Mouse (Mus musculus): ENCODE results near the gene Zbtb43. TPM values are rescaled to one million over a fixed set of nuclear protein-coding genes. Genes with fewer than 3 reads are reported as not detected.

Zbtb43 gene
- total RNA-seq (2014; rRNA removed) (32.2 and 46.5 TPM in 2 replicates), polyA plus RNA-seq (2015; fragmentation: Nextera tagmentation; extraction: Ambion mirVana) (19.2 and 24.4 TPM in 2 replicates)

DNA sequence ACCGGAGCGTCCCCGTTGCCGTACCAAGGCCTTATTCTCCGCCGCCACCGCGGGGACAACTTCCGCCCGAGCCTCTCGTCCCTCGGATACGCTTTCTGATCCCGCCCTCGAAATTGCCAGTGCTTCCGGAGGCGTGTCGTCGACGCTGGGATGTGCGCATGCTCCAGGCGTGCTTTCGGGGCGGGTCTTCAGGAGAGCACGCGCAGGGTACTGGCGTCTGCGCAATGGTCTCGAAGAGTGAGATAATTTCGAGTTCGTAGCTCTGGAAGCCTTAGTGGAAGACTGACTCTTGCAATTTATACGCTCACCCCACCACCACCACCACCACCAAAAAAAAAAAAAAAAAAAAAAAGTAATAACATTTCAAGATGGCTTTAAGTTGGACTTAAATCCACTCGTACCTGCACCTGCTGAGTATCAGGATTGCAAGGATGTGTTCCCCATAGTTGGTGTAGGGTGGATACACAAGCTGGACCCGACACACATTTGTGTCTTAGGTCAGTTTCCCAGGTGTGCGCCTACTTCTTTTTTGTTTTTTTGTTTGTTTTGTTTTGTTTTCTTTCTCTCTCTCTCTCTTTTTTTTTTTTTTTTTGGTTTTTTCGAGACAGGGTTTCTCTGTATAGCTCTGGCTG is at the start of gene Zbtb43:
Gene Zbtb43 (minus strand): TSS at position 94 of the 632 bp plus-strand sequence.
- H3K36me3 ChIP-seq (ENCODE audit: insufficient read depth): peaks cover 8% of the 10 kb centered on the region; the same call in 1 of the 2 replicates
- 5% methylated on average over 36 of the region's 36 CpGs for WGBS
- H3K9ac ChIP-seq: peak within 1 kb of the TSS; percentile 89
- no peaks in the 10 kb centered on the region for H3K27me3 ChIP-seq (ENCODE audit: insufficient read depth, low read length)
- peak within 1 kb of the TSS; percentile 87 for H3K4me3 ChIP-seq (ENCODE audit: low read depth, low read length)
- no peaks in the 10 kb centered on the region for H3K9me3 ChIP-seq (ENCODE audit: low read length)
- H3K27ac ChIP-seq (ENCODE audit: low read depth, low read length): peak within 1 kb of the TSS; percentile 70
- H3K4me2 ChIP-seq (ENCODE audit: low read depth): peak within 1 kb of the TSS; percentile 78
- ATAC-seq: peak; percentile 99
- no peak for TF ChIP-seq CTCF (IDR thresholded peaks at IDR 0.05; ENCODE audit: low read depth)
- peak; percentile 98 for DNase-seq
- H3K4me1 ChIP-seq (ENCODE audit: insufficient read depth): peaks cover 15% of the 10 kb centered on the region

GRCm38 (mm10) chr2:33515856-33516255 is 47.5 kb upstream of the Zbtb43 start:
- Histone ChIP-seq H3K4me1 (ENCODE audit: insufficient read depth) (no peaks in the 10 kb centered on the region), H3K36me3 (ENCODE audit: insufficient read depth) (no peaks in the 10 kb centered on the region), H3K27ac (ENCODE audit: low read depth, low read length) (no peak overlapping the region), H3K4me2 (ENCODE audit: low read depth) (no peak overlapping the region), H3K9me3 (ENCODE audit: low read length) (no peaks in the 10 kb centered on the region), H3K4me3 (ENCODE audit: low read depth, low read length) (no peak overlapping the region), H3K27me3 (ENCODE audit: insufficient read depth, low read length) (no peaks in the 10 kb centered on the region), H3K9ac (no peak overlapping the region)
- ATAC-seq: no peak
- 75% methylated on average over 19 of the region's 19 CpGs for WGBS
- no peak for TF ChIP-seq CTCF (IDR thresholded peaks at IDR 0.05; ENCODE audit: low read depth)
- no peak for DNase-seq

DNA sequence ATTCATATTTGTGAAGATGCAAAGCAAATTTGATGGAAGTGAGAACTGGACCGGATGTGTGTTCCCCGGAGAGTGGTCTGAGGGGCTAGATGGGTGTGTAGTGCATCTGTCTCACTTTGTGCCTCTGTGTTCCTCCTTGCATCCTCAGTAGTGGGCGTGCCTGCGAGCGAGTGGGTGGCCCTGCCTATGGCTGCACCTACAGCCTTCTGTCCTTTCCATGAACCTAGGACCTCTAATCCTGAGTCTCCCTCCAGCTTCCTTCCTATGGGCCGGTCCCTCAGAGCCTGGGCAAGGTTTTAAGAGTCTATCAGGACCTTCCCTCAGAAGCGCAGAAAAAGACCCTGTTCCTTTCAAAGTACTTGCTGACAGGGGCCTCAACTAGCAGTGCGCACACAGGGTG is 47.1 kb upstream of the Zbtb43 start:
- H3K4me1 ChIP-seq (ENCODE audit: insufficient read depth): no peaks in the 10 kb centered on the region
- H3K4me3 ChIP-seq (ENCODE audit: low read depth, low read length): no peak overlapping the region
- H3K9me3 ChIP-seq (ENCODE audit: low read length): no peaks in the 10 kb centered on the region
- DNase-seq: no peak
- no peak overlapping the region for H3K4me2 ChIP-seq (ENCODE audit: low read depth)
- H3K27ac ChIP-seq (ENCODE audit: low read depth, low read length): no peak overlapping the region
- WGBS: 90% methylated on average over 8 of the region's 8 CpGs
- H3K27me3 ChIP-seq (ENCODE audit: insufficient read depth, low read length): no peaks in the 10 kb centered on the region
- ATAC-seq: no peak
- no peak for TF ChIP-seq CTCF (IDR thresholded peaks at IDR 0.05; ENCODE audit: low read depth)
- H3K9ac ChIP-seq: no peak overlapping the region
- H3K36me3 ChIP-seq (ENCODE audit: insufficient read depth): no peaks in the 10 kb centered on the region

GRCm38 (mm10) chr2:33510791-33511190 is 42.4 kb upstream of the Zbtb43 start:
- H3K9me3 ChIP-seq (ENCODE audit: low read length): no peaks in the 10 kb centered on the region
- H3K4me1 ChIP-seq (ENCODE audit: insufficient read depth): no peaks in the 10 kb centered on the region
- no peak for TF ChIP-seq CTCF (IDR thresholded peaks at IDR 0.05; ENCODE audit: low read depth)
- H3K36me3 ChIP-seq (ENCODE audit: insufficient read depth): no peaks in the 10 kb centered on the region
- DNase-seq (no peak), ATAC-seq (no peak)
- no peaks in the 10 kb centered on the region for H3K27me3 ChIP-seq (ENCODE audit: insufficient read depth, low read length)
- H3K27ac ChIP-seq (ENCODE audit: low read depth, low read length): no peak overlapping the region
- H3K9ac ChIP-seq: no peak overlapping the region
- H3K4me2 ChIP-seq (ENCODE audit: low read depth): no peak overlapping the region
- H3K4me3 ChIP-seq (ENCODE audit: low read depth, low read length): no peak overlapping the region
- WGBS: 97% methylated on average over 1 of the region's 1 CpGs

DNA sequence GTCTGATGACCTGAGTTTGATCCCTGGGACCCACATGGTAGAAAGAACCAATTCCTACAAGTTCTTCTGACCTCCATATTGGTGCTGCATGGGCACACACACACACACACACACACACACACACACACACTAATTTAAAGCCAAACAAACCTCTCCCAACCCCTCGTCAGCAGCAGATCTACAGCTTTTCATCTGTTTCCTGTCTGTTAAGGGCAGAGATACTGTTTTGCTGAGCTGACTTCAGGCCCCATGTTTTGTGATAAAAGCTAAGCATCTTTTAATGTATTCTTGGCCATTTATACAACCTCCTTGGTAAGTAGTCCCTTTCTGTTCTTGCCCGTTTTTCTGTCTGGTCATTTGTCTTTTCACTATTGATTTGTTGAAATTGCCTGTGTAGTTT is 34.2 kb upstream of the Zbtb43 start:
- ATAC-seq (no peak), DNase-seq (no peak)
- Histone ChIP-seq H3K4me1 (ENCODE audit: insufficient read depth) (no peaks in the 10 kb centered on the region), H3K27me3 (ENCODE audit: insufficient read depth, low read length) (no peaks in the 10 kb centered on the region), H3K27ac (ENCODE audit: low read depth, low read length) (no peak overlapping the region), H3K36me3 (ENCODE audit: insufficient read depth) (no peaks in the 10 kb centered on the region), H3K9ac (no peak overlapping the region), H3K4me2 (ENCODE audit: low read depth) (no peak overlapping the region), H3K4me3 (ENCODE audit: low read depth, low read length) (no peak overlapping the region), H3K9me3 (ENCODE audit: low read length) (peaks cover 11% of the 10 kb centered on the region; the same call in 1 of the 2 replicates)
- 35% methylated on average over 2 of the region's 2 CpGs for WGBS
- no peak for TF ChIP-seq CTCF (IDR thresholded peaks at IDR 0.05; ENCODE audit: low read depth)

GRCm38 (mm10) chr2:33498280-33498679 is 29.9 kb upstream of the Zbtb43 start:
- Histone ChIP-seq H3K27me3 (ENCODE audit: insufficient read depth, low read length) (no peaks in the 10 kb centered on the region), H3K36me3 (ENCODE audit: insufficient read depth) (no peaks in the 10 kb centered on the region), H3K27ac (ENCODE audit: low read depth, low read length) (no peak overlapping the region), H3K9ac (no peak overlapping the region), H3K4me1 (ENCODE audit: insufficient read depth) (no peaks in the 10 kb centered on the region), H3K9me3 (ENCODE audit: low read length) (peaks cover 11% of the 10 kb centered on the region; the same call in 1 of the 2 replicates), H3K4me3 (ENCODE audit: low read depth, low read length) (no peak overlapping the region), H3K4me2 (ENCODE audit: low read depth) (no peak overlapping the region)
- TF ChIP-seq CTCF (IDR thresholded peaks at IDR 0.05; ENCODE audit: low read depth): no peak
- DNase-seq (no peak), ATAC-seq (no peak)
- 77% methylated on average over 4 of the region's 4 CpGs for WGBS

DNA sequence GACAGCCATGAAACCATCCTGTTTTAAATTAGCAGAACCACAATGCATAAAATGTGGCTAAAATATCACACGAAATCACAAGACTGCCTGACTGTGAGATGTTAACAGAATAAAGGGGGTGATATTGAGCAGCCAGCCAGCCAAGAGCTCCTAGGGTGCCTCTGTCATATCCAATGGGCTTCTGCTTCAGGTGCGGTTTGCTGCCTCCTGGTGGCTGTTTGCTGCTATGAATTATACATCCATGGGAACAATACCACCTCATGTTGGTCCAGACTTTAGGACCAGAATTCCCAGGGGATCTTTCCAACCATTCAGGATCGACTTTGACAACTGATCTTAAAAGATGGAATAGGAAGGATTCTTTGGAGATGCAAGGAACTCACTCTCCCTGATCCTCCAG is 27.3 kb upstream of the Zbtb43 start:
- TF ChIP-seq CTCF (IDR thresholded peaks at IDR 0.05; ENCODE audit: low read depth): peak; percentile 26; the same call in 1 of the 2 replicates
- Histone ChIP-seq H3K27me3 (ENCODE audit: insufficient read depth, low read length) (no peaks in the 10 kb centered on the region), H3K4me1 (ENCODE audit: insufficient read depth) (no peaks in the 10 kb centered on the region), H3K9me3 (ENCODE audit: low read length) (peaks cover 11% of the 10 kb centered on the region; the same call in 1 of the 2 replicates), H3K9ac (no peak overlapping the region), H3K27ac (ENCODE audit: low read depth, low read length) (no peak overlapping the region), H3K36me3 (ENCODE audit: insufficient read depth) (no peaks in the 10 kb centered on the region), H3K4me2 (ENCODE audit: low read depth) (no peak overlapping the region), H3K4me3 (ENCODE audit: low read depth, low read length) (no peak overlapping the region)
- 41% methylated on average over 3 of the region's 3 CpGs for WGBS
- DNase-seq: no peak
- ATAC-seq: no peak
